Mouse (Mus musculus) heart, postnatal 10 days (tissue): ENCODE measurements around the gene Dlk1. TPM values are rescaled to one million over a fixed set of nuclear protein-coding genes. Genes with fewer than 3 reads are reported as not detected.

ENCODE experiments used
- total RNA-seq, 2 experiments: library from RNA; stranded (reverse); gene quantifications; 2 replicates each; pipeline ENCODE4 v1.2.3; 2021

Dlk1 gene
- total RNA-seq, 2 experiments from 2014 or later: 17.2 to 17.7 TPM

Other genes starting within 250 kb of the Dlk1 start
- under 1 TPM; 0.14 to 0.42 TPM for gene Rtl1, start 147.5 kb downstream of the Dlk1 start, total RNA-seq